Mouse (Mus musculus): ENCODE measurements around the gene Ehhadh. TPM values are rescaled to one million over a fixed set of nuclear protein-coding genes. Genes with fewer than 3 reads are reported as not detected.
"Not testable (repeated sequence)": the region's sequence is repeated elsewhere in the genome, so short reads cannot be mapped to it uniquely, and the experiment has no call there.

Ehhadh gene
- polyA plus RNA-seq, 1 experiment = 3.3 TPM

DNA sequence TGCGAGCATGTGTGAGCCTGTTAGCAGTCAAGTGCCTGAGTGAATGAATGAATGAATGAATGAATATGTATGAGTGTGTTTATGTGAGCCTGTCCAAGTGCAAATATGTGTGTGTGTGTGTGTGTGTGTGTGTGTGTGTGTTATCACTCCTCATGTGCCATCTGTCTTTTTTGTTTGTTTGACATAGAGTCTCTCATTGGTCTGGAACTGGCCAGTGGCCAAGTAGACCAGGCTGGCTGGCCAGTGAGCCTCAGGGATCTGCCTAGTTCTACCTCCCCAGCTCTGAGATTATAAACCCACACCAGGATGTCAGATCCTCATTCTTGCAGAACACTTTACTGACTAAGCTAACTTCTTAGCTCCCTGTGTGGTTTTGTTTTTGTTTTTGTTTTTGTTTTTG, 16.7 kb upstream of the Ehhadh start:
- Histone ChIP-seq H3K4me1 (ENCODE audit: control insufficient read depth, insufficient read depth, low read length) (no peaks in the 10 kb centered on the region), H3K27ac (ENCODE audit: insufficient read depth, low read length) (no peak overlapping the region), H3K4me3 (ENCODE audit: insufficient read depth, low read length) (no peak overlapping the region)
- TF ChIP-seq POLR2A (IDR thresholded peaks at IDR 0.05; ENCODE audit: extremely low read depth, insufficient read depth, low read length) (no peak), CTCF (IDR thresholded peaks at IDR 0.05; ENCODE audit: extremely low read depth, insufficient read depth, low read length) (no peak)

DNA sequence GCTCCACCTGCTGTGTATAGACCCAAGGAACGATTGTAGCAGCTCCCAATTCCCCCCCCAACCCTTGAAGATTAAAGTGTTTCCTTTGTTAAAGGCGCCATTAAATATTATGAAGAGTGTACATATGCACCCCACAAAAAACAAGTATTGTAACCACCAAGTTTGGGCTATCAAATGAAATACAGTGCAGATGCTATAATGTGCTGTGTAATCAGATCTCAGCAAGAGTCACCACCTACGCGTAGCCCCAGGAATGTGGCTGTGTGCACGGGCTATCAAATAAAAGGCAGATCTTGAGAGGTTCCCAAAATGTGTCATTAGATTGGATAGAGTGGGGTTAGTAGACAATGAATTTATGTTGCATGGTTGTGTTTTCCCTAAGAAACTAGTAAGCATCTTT, 7.5 kb upstream of the Ehhadh start:
- Histone ChIP-seq H3K4me3 (ENCODE audit: insufficient read depth, low read length) (peak overlapping the region; percentile 83), H3K27ac (ENCODE audit: insufficient read depth, low read length) (no peak overlapping the region), H3K4me1 (ENCODE audit: control insufficient read depth, insufficient read depth, low read length) (no peaks in the 10 kb centered on the region)
- TF ChIP-seq CTCF (IDR thresholded peaks at IDR 0.05; ENCODE audit: extremely low read depth, insufficient read depth, low read length) = no peak
- no peak for TF ChIP-seq POLR2A (IDR thresholded peaks at IDR 0.05; ENCODE audit: extremely low read depth, insufficient read depth, low read length)

DNA sequence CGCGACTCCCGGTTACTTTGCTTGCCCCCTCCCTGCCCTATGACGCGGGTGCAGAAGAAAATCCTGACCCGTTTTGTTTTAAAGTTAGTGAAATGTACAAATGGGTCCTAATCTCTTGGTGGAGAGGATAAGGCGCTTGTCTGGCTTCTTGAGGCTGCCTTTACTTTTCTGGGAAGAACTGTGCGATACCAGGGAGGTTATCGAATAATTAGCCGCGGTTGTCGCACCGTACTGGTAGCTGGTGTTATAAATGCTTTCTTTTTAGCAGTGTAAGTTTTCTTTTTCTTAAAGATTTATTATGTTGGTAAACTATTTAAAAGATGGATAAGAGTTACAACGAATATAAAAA, 7.1 kb upstream of the Ehhadh start:
- Histone ChIP-seq H3K27ac (ENCODE audit: insufficient read depth, low read length) (peak overlapping the region; percentile 61; the same call in 1 of the 2 replicates), H3K4me3 (ENCODE audit: insufficient read depth, low read length) (peak overlapping the region; percentile 83), H3K4me1 (ENCODE audit: control insufficient read depth, insufficient read depth, low read length) (no peaks in the 10 kb centered on the region)
- TF ChIP-seq CTCF (IDR thresholded peaks at IDR 0.05; ENCODE audit: extremely low read depth, insufficient read depth, low read length) = no peak
- no peak for TF ChIP-seq POLR2A (IDR thresholded peaks at IDR 0.05; ENCODE audit: extremely low read depth, insufficient read depth, low read length)

DNA sequence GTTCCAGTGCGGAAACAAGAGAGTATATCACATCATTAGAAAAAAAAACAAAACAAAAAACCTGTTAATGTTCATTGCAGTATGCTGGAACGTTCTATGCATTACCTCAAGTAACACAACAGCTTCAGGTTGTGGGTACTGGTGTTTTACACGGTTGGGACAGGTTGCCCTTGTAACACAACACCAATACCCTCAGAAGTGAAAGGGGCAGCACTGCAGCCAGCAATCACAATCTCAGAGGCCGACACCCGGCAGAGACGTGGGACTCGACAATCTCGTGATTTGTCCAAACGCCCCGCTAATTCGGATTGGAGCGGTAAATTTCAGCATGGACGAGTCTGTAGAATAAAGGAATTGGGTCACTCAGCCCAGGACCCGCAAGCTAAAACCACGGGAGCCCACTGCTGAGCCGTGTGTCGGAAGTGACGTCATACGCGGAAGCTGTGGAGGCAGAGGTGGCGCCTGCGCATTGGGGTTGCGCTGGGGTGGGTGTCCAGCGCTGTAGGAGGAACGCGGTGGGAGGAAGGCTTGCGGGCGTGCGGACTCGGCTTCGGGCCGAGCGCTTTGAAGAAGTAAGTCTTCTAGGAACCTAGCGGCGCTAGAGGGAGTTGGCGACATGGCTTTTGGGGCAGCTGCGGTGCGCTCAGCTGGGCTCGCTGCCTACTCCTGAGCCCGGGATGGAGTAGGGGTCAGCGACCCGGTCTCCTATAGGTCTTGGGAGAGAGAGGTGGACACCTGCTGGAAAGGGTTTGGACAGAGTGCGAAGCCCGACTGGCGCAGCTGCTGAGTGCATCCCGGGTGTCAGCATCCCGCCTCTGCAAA, 6.5 kb upstream of the Ehhadh start, which contains the start of gene Map3k13:
Map3k13 (plus strand) TSS at position 472 of the 822 bp plus-strand sequence.
- TF ChIP-seq CTCF (IDR thresholded peaks at IDR 0.05; ENCODE audit: extremely low read depth, insufficient read depth, low read length) (no peak), POLR2A (IDR thresholded peaks at IDR 0.05; ENCODE audit: extremely low read depth, insufficient read depth, low read length) (peak; percentile 97)
- peak within 1 kb of the TSS; percentile 79 for H3K27ac ChIP-seq (ENCODE audit: insufficient read depth, low read length)
- H3K4me3 ChIP-seq (ENCODE audit: insufficient read depth, low read length) = peak within 1 kb of the TSS; percentile 83
- H3K4me1 ChIP-seq (ENCODE audit: control insufficient read depth, insufficient read depth, low read length) = no peaks in the 10 kb centered on the region

DNA sequence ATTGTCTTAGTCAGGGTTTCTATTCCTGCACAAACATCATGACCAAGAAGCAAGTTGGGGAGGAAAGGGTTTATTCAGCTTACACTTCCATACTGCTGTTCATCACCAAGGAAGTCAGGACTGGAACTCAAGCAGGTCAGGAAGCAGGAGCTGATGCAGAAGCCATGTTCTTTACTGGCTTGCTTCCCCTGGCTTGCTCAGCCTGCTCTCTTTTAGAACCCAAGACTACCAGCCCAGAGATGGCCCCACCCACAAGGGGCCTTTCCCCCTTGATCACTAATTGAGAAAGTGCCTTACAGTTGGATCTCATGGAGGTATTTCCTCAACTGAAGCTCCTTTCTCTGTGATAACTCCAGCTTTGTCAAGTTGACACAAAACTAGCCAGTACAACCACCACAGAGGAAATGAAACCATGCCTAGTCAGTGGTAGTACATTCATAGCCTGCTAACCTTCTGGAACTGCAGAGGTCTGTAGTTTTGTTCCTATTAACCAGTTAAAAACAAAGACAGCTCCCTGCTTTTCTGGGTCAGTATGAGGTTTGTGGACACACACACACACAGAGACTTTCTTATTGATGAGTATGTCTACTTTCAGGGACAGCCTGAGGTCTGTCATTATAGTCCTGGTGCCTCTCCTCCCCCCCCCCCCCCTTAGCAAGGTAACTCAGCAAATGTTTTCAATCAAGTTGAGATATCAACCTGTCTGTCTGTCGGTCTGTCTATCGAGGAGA, 5.6 kb upstream of the Ehhadh start:
- H3K4me1 ChIP-seq (ENCODE audit: control insufficient read depth, insufficient read depth, low read length); H3K27ac ChIP-seq (ENCODE audit: insufficient read depth, low read length); H3K4me3 ChIP-seq (ENCODE audit: insufficient read depth, low read length): not testable (repeated sequence)

DNA sequence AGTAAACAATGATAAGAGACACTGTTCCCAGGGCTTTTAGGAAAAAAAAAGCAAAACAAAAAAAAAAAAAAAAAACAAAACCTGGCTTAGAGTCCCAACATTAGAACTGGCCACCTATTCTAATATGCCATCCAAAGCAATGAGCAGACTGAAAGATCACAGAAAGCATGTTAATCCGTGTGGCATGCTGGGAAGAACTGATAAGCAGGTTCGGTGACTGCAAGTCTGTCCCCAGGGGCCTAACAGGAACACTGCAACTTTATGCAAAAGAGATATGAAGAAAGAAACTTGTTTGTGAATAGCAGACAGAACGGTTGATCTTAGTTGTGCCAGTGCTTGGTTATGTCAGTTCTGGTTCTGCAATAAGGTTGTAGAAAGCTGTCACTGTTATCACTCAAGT, 4.2 kb upstream of the Ehhadh start:
- H3K27ac ChIP-seq (ENCODE audit: insufficient read depth, low read length) = no peak overlapping the region
- TF ChIP-seq POLR2A (IDR thresholded peaks at IDR 0.05; ENCODE audit: extremely low read depth, insufficient read depth, low read length) (no peak), CTCF (IDR thresholded peaks at IDR 0.05; ENCODE audit: extremely low read depth, insufficient read depth, low read length) (no peak)
- no peaks in the 10 kb centered on the region for H3K4me1 ChIP-seq (ENCODE audit: control insufficient read depth, insufficient read depth, low read length)
- H3K4me3 ChIP-seq (ENCODE audit: insufficient read depth, low read length) = no peak overlapping the region

DNA sequence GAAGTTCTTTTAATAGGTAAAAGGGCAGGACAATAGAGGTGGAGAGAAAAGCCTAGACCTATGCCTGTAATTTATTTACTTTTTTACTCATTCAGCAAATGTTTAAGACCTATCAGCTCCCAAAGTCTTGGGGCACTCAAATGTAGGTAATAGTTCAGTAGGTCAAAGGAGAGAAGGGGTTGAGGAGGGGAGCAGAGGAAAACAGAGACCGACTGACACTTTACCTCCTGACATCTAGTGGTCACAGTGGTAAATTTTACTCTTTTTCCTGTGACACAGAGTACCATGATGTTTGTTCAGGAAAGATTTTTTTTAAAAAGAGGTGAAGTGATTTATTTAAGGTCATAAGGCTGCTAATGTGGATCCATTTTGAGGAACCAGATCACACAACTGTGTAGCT, 2.9 kb upstream of the Ehhadh start:
- Histone ChIP-seq H3K27ac (ENCODE audit: insufficient read depth, low read length) (no peak overlapping the region), H3K4me1 (ENCODE audit: control insufficient read depth, insufficient read depth, low read length) (no peaks in the 10 kb centered on the region), H3K4me3 (ENCODE audit: insufficient read depth, low read length) (no peak overlapping the region)
- no peak for TF ChIP-seq POLR2A (IDR thresholded peaks at IDR 0.05; ENCODE audit: extremely low read depth, insufficient read depth, low read length)
- TF ChIP-seq CTCF (IDR thresholded peaks at IDR 0.05; ENCODE audit: extremely low read depth, insufficient read depth, low read length) = no peak

DNA sequence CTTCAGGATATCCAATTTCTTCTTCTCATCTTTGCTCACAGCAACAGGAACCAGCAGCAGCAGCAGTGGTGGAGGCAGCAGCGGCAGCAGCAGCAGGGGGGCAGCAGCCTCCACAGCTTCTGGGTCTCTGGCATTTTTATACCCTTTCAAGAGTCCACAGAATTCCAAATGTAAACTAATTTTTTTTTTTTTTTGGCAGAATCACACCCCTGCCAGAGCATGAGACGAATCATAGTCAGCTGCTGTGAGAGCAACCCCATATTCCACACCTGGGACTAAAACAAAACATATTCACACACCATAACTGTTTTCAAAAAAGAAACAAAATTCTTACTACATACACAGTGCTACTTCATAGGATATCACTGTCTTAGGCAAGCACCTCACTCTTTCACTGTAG, 1.6 kb upstream of the Ehhadh start:
- Histone ChIP-seq H3K4me3 (ENCODE audit: insufficient read depth, low read length) (no peak overlapping the region), H3K4me1 (ENCODE audit: control insufficient read depth, insufficient read depth, low read length) (no peaks in the 10 kb centered on the region), H3K27ac (ENCODE audit: insufficient read depth, low read length) (no peak overlapping the region)
- TF ChIP-seq POLR2A (IDR thresholded peaks at IDR 0.05; ENCODE audit: extremely low read depth, insufficient read depth, low read length) (no peak), CTCF (IDR thresholded peaks at IDR 0.05; ENCODE audit: extremely low read depth, insufficient read depth, low read length) (no peak)

DNA sequence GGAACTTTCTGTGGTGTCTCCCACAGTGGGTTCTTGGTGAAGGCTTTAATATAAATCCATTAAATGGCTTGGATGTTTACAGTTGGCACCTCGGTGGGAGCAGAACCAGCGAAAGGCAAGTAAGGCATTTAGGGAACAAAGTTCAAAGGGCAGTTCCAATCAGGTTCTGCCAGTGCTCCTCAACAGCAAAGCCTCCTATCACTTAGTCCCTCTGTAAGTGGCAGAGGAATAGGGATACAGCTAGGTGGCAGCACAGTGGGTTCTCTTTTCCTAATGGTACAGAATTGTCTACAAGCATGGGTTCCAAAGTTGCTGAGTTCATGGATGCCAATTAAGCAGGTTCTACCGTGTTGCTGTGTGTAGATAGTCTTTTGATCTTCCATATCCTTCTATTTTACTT, 974 bp upstream of the Ehhadh start:
- H3K4me1 ChIP-seq (ENCODE audit: control insufficient read depth, insufficient read depth, low read length) = no peaks in the 10 kb centered on the region
- TF ChIP-seq POLR2A (IDR thresholded peaks at IDR 0.05; ENCODE audit: extremely low read depth, insufficient read depth, low read length) (no peak), CTCF (IDR thresholded peaks at IDR 0.05; ENCODE audit: extremely low read depth, insufficient read depth, low read length) (no peak)
- no peak overlapping the region for H3K4me3 ChIP-seq (ENCODE audit: insufficient read depth, low read length)
- no peak overlapping the region for H3K27ac ChIP-seq (ENCODE audit: insufficient read depth, low read length)

DNA sequence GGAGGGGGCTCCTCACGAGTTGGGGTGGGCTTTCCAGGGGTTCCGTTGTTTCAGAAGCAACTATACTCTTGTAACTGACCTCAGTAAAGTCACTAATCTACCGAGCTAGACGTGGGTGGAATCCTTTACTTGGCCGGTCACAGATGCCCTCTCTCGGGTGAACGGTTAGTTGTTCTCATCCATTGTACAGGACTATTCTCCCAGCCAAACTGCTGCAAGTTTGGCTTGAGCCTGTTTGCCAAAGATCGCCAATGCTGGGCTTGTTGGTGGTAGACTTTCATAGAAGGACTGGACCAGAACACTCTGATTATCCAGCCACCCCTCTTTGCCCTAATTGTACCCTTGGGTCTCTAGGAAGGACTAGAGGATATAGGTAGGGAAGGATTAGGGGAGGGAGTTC, 1.3 kb downstream of the Ehhadh start:
- Histone ChIP-seq H3K4me3 (ENCODE audit: insufficient read depth, low read length) (no peak overlapping the region), H3K4me1 (ENCODE audit: control insufficient read depth, insufficient read depth, low read length) (no peaks in the 10 kb centered on the region), H3K27ac (ENCODE audit: insufficient read depth, low read length) (no peak overlapping the region)
- TF ChIP-seq CTCF (IDR thresholded peaks at IDR 0.05; ENCODE audit: extremely low read depth, insufficient read depth, low read length) (no peak), POLR2A (IDR thresholded peaks at IDR 0.05; ENCODE audit: extremely low read depth, insufficient read depth, low read length) (no peak)

Measured in cortical plate, adult 2 months (tissue).